Mouse (Mus musculus): ENCODE measurements at regions not wholly inside any gene's neighbourhood (a gene's known extent, or its start where the extent isn't known, plus 50 kb on each side); places are given as distances from the start of the nearest gene placed in this dataset.
"Not testable (repeated sequence)": the region's sequence is repeated elsewhere in the genome, so short reads cannot be mapped to it uniquely, and the experiment has no call there.

DNA sequence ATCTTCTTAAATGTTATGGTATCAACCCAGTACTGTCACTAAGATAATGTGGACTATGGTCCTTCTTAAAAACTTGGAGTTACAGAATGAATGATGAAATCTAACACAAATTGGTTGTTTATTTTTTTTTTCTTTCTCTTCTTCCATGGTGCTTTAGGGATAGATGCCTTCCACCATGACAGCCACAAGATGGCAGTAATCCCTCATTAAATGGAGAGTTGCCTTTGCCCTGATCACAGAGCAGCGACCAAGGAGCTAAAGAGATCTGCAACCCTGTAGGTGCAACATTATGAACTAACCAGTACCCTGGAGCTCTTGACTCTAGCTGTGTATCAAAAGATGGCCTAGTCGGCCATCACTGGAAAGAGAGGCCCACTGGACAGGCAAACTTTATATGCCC lies 453.0 kb upstream of the Fam241a start:
- H3K4me2 ChIP-seq (replicated peaks; ENCODE audit: low read depth); H3K9me3 ChIP-seq (ENCODE audit: control insufficient read depth, low read length); ATAC-seq (ENCODE audit: low FRiP score, low TSS enrichment); H3K27me3 ChIP-seq (ENCODE audit: control insufficient read depth, insufficient read depth, low read length); H3K4me3 ChIP-seq (ENCODE audit: low read depth, low read length); H3K4me1 ChIP-seq (replicated peaks; ENCODE audit: control insufficient read depth, insufficient read depth); H3K9ac ChIP-seq (ENCODE audit: low read length); H3K27ac ChIP-seq (replicated peaks); H3K36me3 ChIP-seq (ENCODE audit: control insufficient read depth, insufficient read depth, low read length): not testable (repeated sequence)
- 14% methylated on average over 2 of the region's 2 CpGs for WGBS
- peak; percentile 27 for DNase-seq (ENCODE audit: low spot score)
- peak; percentile 85 for TF ChIP-seq CTCF (IDR thresholded peaks at IDR 0.05; ENCODE audit: low read depth)

DNA sequence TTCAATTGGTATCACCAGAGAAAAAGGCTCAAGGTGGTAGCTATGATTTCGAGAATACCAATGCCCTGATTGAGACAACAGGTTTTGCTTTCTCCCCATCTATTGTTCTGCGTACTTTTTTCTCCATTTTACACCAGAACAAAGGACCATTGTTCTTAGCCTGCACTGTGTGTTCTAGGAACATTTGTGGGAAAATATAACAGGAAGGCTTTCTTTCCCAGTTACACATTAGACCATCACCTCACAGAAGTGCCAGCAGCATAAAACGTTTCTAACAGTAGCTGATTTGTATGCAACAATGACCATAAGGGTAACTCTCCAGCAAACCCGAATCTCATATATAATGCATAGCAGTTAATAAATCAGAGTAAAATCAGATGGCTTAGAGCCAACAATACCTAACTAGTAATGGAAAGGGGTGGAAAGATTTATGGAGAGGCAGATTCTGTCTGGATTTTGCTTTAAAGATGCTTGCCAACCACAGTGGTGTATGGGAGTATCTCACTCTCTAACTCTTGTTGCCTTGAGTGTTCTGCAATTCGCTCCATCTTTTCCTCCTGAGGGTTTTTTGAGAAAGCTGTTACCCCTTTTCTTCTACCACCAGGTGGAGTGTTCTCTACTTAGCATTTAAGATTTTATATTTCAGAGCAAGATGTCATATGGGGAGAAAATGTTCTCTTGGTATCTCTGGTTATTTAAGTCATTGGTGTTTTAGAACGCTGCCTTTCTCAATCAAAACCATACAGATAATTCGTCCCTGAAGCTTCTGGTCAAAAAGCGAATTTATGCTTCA lies 451.9 kb upstream of the Fam241a start:
- Histone ChIP-seq H3K27me3 (ENCODE audit: control insufficient read depth, insufficient read depth, low read length) (no peaks in the 10 kb centered on the region), H3K4me1 (replicated peaks; ENCODE audit: control insufficient read depth, insufficient read depth) (no peaks in the 10 kb centered on the region), H3K4me3 (ENCODE audit: low read depth, low read length) (no peak overlapping the region), H3K4me2 (replicated peaks; ENCODE audit: low read depth) (no peak overlapping the region), H3K9me3 (ENCODE audit: control insufficient read depth, low read length) (no peaks in the 10 kb centered on the region), H3K9ac (ENCODE audit: low read length) (no peak overlapping the region), H3K27ac (replicated peaks) (no peak overlapping the region), H3K36me3 (ENCODE audit: control insufficient read depth, insufficient read depth, low read length) (no peaks in the 10 kb centered on the region)
- TF ChIP-seq CTCF (IDR thresholded peaks at IDR 0.05; ENCODE audit: low read depth) (peak; percentile 56), EP300 (optimal IDR thresholded peaks at IDR 0.05) (no peak)
- ATAC-seq (ENCODE audit: low FRiP score, low TSS enrichment), result no peak
- WGBS, result 62% methylated on average over 8 of the region's 8 CpGs
- no peak for DNase-seq (ENCODE audit: low spot score)

DNA sequence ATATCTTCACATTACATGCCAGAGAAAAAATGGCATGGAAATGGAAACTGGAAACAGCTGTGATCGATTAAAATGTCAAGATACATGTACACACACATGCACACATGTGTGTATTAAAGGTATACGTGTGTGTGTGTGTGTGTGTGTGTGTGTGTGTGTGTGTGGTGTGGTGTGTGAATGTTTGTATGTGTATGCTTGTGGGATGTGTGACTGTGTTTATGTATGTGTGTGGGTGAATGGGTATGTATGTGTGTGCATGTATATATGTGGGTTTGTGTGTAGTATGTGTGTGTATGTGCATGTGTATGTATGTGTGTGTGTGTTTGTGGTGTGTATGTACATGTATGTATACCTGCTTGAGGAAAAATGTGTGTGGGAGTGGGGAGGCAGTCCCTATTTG lies 441.4 kb upstream of the Fam241a start:
- 65% methylated on average over 2 of the region's 2 CpGs for WGBS
- Histone ChIP-seq H3K9me3 (ENCODE audit: control insufficient read depth, low read length) (no peaks in the 10 kb centered on the region), H3K4me3 (ENCODE audit: low read depth, low read length) (no peak overlapping the region), H3K4me2 (replicated peaks; ENCODE audit: low read depth) (no peak overlapping the region), H3K36me3 (ENCODE audit: control insufficient read depth, insufficient read depth, low read length) (no peaks in the 10 kb centered on the region), H3K27me3 (ENCODE audit: control insufficient read depth, insufficient read depth, low read length) (no peaks in the 10 kb centered on the region), H3K9ac (ENCODE audit: low read length) (no peak overlapping the region), H3K27ac (replicated peaks) (no peak overlapping the region), H3K4me1 (replicated peaks; ENCODE audit: control insufficient read depth, insufficient read depth) (no peaks in the 10 kb centered on the region)
- DNase-seq (ENCODE audit: low spot score) (no peak), ATAC-seq (ENCODE audit: low FRiP score, low TSS enrichment) (no peak)
- TF ChIP-seq EP300 (optimal IDR thresholded peaks at IDR 0.05) (no peak), CTCF (IDR thresholded peaks at IDR 0.05; ENCODE audit: low read depth) (no peak)

DNA sequence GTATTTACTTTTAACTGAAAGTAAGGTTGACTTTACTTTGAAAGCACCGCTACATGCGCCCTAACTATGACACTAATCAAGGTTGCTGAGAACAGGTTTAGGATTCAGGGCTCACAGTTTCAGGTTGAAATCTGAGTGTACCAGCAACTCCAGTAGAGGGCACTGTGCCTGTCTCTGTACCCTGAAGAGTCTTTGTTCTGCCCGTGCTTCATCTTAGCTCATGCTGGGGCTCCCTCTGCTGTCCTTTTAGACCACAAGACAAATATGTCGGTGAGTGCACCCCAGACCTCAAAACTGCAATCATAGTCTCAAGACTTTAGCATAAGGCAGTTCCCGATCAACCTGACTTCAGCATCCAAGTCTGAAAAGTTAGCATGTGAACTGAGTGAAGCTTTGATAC lies 440.9 kb upstream of the Fam241a start:
- H3K9me3 ChIP-seq (ENCODE audit: control insufficient read depth, low read length), result no peaks in the 10 kb centered on the region
- H3K9ac ChIP-seq (ENCODE audit: low read length), result no peak overlapping the region
- H3K36me3 ChIP-seq (ENCODE audit: control insufficient read depth, insufficient read depth, low read length), result no peaks in the 10 kb centered on the region
- no peak overlapping the region for H3K4me2 ChIP-seq (replicated peaks; ENCODE audit: low read depth)
- H3K4me1 ChIP-seq (replicated peaks; ENCODE audit: control insufficient read depth, insufficient read depth), result no peaks in the 10 kb centered on the region
- 11% methylated on average over 5 of the region's 5 CpGs for WGBS
- DNase-seq (ENCODE audit: low spot score) (peak; percentile 70), ATAC-seq (ENCODE audit: low FRiP score, low TSS enrichment) (peak; percentile 79)
- H3K27me3 ChIP-seq (ENCODE audit: control insufficient read depth, insufficient read depth, low read length), result no peaks in the 10 kb centered on the region
- no peak overlapping the region for H3K4me3 ChIP-seq (ENCODE audit: low read depth, low read length)
- no peak for TF ChIP-seq EP300 (optimal IDR thresholded peaks at IDR 0.05)
- TF ChIP-seq CTCF (IDR thresholded peaks at IDR 0.05; ENCODE audit: low read depth), result peak; percentile 99
- H3K27ac ChIP-seq (replicated peaks), result no peak overlapping the region

DNA sequence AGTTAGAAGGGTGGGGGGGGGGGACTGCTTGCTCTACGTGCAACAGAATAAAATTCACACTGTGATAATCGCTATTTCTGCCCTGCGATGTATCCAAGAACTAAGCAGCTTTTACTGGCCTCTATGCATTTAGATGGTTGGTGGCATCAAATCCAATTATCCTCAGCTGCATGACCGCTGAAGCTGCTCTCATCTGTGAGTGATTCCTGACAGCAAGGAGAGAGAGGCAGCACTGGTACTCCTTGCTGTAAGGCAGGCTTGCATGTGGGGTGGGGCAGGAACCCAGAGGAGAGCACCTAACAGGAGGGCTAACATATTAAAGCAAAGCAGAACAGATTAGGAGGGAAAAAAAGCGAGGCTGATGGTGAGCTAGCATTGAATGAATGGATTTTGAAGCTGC lies 431.6 kb upstream of the Fam241a start:
- H3K4me2 ChIP-seq (replicated peaks; ENCODE audit: low read depth), result no peak overlapping the region
- no peak for ATAC-seq (ENCODE audit: low FRiP score, low TSS enrichment)
- no peaks in the 10 kb centered on the region for H3K4me1 ChIP-seq (replicated peaks; ENCODE audit: control insufficient read depth, insufficient read depth)
- H3K9ac ChIP-seq (ENCODE audit: low read length), result no peak overlapping the region
- no peaks in the 10 kb centered on the region for H3K9me3 ChIP-seq (ENCODE audit: control insufficient read depth, low read length)
- WGBS, result 72% methylated on average over 5 of the region's 5 CpGs
- H3K4me3 ChIP-seq (ENCODE audit: low read depth, low read length), result no peak overlapping the region
- TF ChIP-seq EP300 (optimal IDR thresholded peaks at IDR 0.05), result no peak
- TF ChIP-seq CTCF (IDR thresholded peaks at IDR 0.05; ENCODE audit: low read depth), result no peak
- no peaks in the 10 kb centered on the region for H3K27me3 ChIP-seq (ENCODE audit: control insufficient read depth, insufficient read depth, low read length)
- no peak overlapping the region for H3K27ac ChIP-seq (replicated peaks)
- DNase-seq (ENCODE audit: low spot score), result no peak
- H3K36me3 ChIP-seq (ENCODE audit: control insufficient read depth, insufficient read depth, low read length), result no peaks in the 10 kb centered on the region

DNA sequence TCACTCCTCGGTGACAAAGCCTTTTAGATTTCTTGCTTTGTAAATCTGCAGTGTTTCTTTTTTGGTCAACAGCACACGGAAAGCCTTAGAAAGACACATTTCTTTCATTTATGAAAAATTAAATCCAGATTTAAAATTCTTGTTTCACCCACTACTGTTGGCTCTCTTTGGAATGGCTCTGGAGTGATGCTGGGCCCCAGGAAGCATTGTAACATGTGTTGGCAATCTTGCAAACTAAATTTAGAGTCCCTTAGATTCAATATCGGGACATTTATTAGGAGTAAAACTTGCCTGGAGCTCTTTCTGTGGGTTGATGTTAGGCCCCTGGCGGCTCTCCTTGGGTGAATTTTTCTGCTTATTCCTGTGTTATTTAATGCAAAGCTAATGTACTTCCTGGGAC lies 405.2 kb upstream of the Fam241a start:
- no peak overlapping the region for H3K4me2 ChIP-seq (replicated peaks; ENCODE audit: low read depth)
- no peak for ATAC-seq (ENCODE audit: low FRiP score, low TSS enrichment)
- H3K27me3 ChIP-seq (ENCODE audit: control insufficient read depth, insufficient read depth, low read length), result no peaks in the 10 kb centered on the region
- H3K9ac ChIP-seq (ENCODE audit: low read length), result no peak overlapping the region
- WGBS, result 84% methylated on average over 4 of the region's 4 CpGs
- no peaks in the 10 kb centered on the region for H3K9me3 ChIP-seq (ENCODE audit: control insufficient read depth, low read length)
- no peak overlapping the region for H3K4me3 ChIP-seq (ENCODE audit: low read depth, low read length)
- H3K36me3 ChIP-seq (ENCODE audit: control insufficient read depth, insufficient read depth, low read length), result no peaks in the 10 kb centered on the region
- no peak for TF ChIP-seq EP300 (optimal IDR thresholded peaks at IDR 0.05)
- TF ChIP-seq CTCF (IDR thresholded peaks at IDR 0.05; ENCODE audit: low read depth), result no peak
- no peaks in the 10 kb centered on the region for H3K4me1 ChIP-seq (replicated peaks; ENCODE audit: control insufficient read depth, insufficient read depth)
- no peak for DNase-seq (ENCODE audit: low spot score)
- no peak overlapping the region for H3K27ac ChIP-seq (replicated peaks)

Measured in stomach, postnatal 0 days (tissue).